Mouse (Mus musculus): ENCODE measurements around the gene Gm10228.
"Not testable (repeated sequence)": the region's sequence is repeated elsewhere in the genome, so short reads cannot be mapped to it uniquely, and the experiment has no call there.

Gm10228 gene

DNA sequence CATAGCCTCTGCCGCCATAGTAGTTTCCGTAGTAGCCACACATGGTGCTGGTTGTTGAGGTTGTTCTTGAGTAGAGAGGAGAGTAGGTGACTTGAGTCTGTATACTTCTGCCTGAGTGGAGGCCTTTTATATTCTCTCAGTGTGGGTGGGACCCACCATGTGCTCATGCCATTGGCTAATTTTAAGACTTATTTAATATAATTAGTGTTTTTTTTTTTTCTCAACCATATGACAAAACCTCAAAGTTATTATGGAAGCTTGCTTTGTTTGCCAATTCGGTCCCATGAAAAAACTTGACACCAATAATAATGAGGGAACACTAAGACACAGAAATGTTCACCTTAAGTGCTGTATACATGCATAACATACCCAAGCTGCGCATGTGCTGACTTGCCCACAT, at the start of gene Gm10228:
TSS of gene Gm10228 (minus strand) at position 101 of the 400 bp plus-strand sequence.
- not testable (repeated sequence) for DNase-seq (ENCODE audit: low spot score)

DNA sequence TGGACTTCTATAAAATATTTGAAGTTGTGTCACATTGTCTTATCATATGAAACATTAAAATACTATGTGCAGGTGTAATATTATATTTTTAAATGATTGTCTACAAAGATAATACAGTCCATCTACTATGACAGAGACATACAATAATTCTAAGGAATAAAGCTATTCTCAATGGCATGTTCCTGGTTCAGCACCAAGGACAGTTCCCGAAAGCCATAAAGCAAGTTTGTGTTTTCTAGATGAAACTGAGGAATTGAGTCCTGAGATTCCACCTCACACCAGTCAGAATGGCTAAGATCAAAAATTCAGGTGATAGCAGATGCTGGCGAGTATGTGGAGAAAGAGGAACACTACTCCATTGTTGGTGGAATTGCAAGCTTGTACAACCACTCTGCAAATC, 29.8 kb upstream of the Gm10228 start:
- not testable (repeated sequence) for DNase-seq (ENCODE audit: low spot score)

- DNase-seq (ENCODE audit: low spot score): not testable (repeated sequence)
Measured at GRCm38 (mm10) chr16:89063902-89064301, 22.6 kb upstream of the Gm10228 start, which contains the start of gene 1110025L11Rik. Gene 1110025L11Rik (minus strand): TSS chr16:89064002.

DNA sequence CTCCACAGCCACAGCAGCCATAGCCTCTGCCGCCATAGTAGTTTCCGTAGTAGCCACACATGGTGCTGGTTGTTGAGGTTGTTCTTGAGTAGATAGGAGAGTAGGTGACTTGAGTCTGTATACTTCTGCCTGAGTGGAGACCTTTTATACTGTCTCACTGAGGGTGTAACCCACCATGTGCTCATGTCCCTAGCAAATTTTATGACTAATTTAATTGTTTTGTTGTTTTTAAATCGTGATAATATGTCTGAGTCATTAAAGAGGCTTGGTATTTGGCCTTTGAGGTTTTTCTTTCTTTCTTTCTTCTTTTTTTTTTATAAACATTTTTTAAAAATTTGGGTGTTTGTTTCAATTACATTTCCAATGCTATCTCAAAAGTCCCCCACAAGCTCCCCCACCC, 6.5 kb upstream of the Gm10228 start, which contains the start of gene Krtap6-5:
TSS of gene Krtap6-5 (minus strand) at position 101 of the 400 bp plus-strand sequence.
- no peak for DNase-seq (ENCODE audit: low spot score)

DNA sequence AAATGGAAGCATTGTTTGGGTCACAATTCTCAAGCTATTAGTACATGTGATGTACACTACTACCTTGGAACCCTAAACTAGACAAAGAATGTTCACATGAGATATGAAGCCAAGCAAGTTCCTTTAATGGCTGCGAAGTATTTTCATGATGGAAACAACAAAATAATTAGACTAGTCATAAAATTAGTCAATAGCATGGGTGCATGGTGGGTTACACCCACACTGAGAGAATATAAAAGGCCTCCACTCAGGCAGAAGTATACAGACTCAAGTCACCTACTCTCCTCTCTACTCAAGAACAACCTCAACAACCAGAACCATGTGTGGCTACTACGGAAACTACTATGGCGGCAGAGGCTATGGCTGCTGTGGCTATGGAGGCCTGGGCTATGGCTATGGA, 9.9 kb downstream of the Gm10228 start, which contains the start of gene Krtap6-1:
TSS of gene Krtap6-1 (plus strand) at position 301 of the 400 bp plus-strand sequence.
- DNase-seq (ENCODE audit: low spot score): not testable (repeated sequence)

- DNase-seq (ENCODE audit: low spot score): not testable (repeated sequence)
Measured at GRCm38 (mm10) chr16:89014984-89015383, 26.3 kb downstream of the Gm10228 start, which contains the start of gene Gm10229. Gene Gm10229 (plus strand): TSS chr16:89015284.

DNA sequence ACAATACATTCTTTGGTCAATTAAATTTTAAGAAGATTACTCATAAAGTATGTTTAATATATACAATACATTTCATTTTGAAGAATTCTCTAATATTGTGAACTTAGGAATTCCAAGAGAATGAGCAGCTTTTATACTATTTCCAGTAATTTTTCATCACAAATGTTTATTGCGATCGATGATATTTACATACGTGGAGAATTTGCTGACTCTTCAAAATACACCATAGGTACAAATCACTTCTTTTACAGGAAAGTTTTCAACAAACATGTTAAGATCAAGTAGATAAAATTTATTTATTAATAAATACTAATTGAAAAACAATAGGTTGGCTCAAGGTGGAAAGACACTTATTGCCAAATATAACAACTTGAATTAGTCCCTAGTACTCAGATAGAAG, 27.3 kb downstream of the Gm10228 start:
- DNase-seq (ENCODE audit: low spot score): no peak

GRCm38 (mm10) chr16:89010659-89011058, 30.6 kb downstream of the Gm10228 start, which contains the start of gene Krtap22-2:
Gene Krtap22-2 (minus strand): TSS chr16:89010759.
- DNase-seq (ENCODE audit: low spot score): no peak
